Mouse (Mus musculus) cortical plate, adult 2 months (tissue): ENCODE measurements around the gene Nrm.

Source experiments
- CTCF ChIP-seq: fragments of 200-500 bp; IDR thresholded peaks from 2 replicates; pipeline ENCODE4 v1.5.1; 2011; ENCODE audit warnings: mild to moderate bottlenecking, control low read depth, low read length; ENCODE audit not compliant: insufficient read depth; ENCODE audit errors: extremely low read depth
- POLR2A ChIP-seq: fragments of 200-500 bp; IDR thresholded peaks from 2 replicates; pipeline ENCODE4 v1.6.1; 2011; ENCODE audit warnings: mild to moderate bottlenecking, low read length, control low read depth; ENCODE audit not compliant: insufficient read depth; ENCODE audit errors: extremely low read depth

DNA sequence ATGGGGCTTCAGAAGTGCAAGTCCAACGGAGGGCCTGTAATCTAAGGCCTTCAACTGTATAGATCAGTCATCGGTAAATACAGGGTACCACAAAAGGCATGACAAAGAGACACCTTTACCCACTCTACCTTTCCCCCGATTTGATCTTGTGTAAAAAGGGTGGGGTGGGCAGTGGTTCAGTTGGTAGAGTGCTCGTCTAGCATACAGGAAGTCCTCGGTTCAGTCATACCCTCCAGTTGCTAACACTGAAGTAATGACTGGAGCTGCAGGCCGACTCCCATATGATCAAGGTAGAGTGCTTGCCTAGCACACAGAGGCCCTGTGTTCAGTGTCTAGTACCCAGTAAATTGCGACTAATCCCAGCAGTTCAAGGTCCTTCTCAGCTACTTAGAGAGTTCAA is 47.5 kb upstream of the Nrm start:
- TF ChIP-seq CTCF (no peak), POLR2A (no peak)
